Mouse (Mus musculus): ENCODE results near the gene Heg1. TPM values are rescaled to one million over a fixed set of nuclear protein-coding genes. Genes with fewer than 3 reads are reported as not detected.

The Heg1 gene
- polyA plus RNA-seq, 1 experiment, result 34.7 TPM

DNA sequence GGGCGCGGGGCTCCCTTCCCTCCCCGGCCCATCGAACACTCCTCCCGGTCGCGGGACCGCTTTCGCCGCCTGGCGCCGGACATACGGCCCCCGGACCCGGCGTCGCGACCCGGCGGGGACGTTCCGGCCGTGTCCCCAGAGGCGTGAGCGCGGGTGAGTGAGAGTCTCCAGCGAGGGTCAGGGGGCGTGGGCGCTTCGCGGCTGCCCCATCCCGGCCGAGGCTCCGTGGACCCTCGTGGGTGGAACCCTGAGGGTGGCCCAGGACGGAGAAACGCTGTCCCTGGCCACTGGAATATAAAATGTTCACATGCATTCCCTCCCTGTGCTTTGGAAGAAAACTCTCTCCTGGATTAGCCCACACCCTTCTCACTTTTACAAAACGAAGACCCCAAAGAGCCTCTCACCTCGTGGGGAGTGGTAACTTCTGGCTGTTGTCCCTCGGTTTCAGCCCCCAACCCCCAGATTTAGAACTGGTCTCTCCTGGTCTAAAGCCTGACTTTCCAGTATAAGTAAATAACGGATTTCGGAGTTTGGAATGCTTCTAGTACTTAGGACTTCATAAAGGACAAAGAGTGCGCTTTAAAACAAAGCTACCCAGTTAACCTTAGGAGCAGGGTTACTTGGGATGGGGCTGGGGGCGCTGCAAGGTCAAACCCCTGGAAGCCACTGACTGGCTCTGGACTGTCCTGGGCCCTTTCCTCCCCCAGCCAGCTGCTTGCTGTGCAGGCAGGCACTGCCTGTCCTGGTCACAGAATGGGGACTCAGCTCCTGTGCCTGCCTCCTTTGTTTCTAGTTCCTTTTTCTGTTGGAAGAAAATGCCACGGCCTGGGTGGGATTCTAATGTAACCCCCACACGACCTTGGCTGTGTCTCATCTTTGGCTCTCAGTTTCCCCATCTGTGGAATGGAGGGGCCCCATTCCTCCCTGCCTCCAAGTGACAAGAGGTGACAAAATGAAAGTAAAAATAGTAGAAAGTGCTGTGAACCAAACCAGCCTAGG lies 832 bp downstream of the Heg1 start:
- peaks cover 49% of the 10 kb centered on the region for H3K4me1 ChIP-seq (ENCODE audit: control insufficient read depth, insufficient read depth, insufficient read length, low read length)
- peak overlapping the region; percentile 100 for H3K4me3 ChIP-seq (ENCODE audit: insufficient read depth, low read depth, low read length)
- H3K27ac ChIP-seq (replicated peaks; ENCODE audit: low read depth, low read length), result peak overlapping the region; percentile 97

DNA sequence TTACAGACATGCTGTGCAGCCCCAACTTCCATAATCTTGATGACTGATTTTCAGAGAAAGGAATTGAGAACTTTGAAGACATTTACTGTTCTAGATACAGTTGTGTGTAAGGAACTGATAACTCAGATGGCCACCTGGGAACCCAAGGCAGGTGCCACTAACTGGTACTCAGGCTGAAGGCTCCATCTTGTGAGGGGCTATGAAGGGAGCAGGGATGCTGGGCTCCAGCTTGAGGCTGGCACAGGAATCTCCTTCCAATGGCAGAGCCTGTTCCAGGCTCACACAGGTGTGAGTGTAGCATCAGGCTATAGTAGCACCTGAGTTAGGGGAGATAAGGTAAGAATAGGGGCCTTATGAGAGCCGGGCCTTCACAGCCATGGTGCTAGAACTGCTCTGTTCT lies 1.9 kb downstream of the Heg1 start:
- Histone ChIP-seq H3K4me1 (ENCODE audit: control insufficient read depth, insufficient read depth, insufficient read length, low read length) (peaks cover 50% of the 10 kb centered on the region), H3K4me3 (ENCODE audit: insufficient read depth, low read depth, low read length) (peak overlapping the region; percentile 100), H3K27ac (replicated peaks; ENCODE audit: low read depth, low read length) (peak overlapping the region; percentile 97)

DNA sequence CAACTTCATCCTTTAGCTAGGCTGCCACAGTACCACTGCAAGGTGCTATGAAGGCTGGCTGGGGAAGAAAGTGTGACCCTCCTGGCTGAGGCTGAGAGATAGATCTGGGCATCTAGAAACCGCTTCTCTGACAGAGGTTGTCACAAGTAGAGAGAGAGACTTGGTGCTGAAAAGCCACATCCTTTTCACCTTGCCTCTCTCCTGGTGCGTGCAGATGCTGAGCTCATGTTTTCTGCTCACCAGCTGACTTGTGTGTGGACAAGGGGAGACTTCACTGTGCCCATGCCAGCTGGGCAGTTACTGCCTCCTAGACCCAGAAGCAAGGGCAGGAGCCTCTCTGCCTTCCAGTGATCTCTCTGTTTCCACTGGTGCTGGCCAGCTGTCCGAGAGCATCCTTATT lies 3.6 kb downstream of the Heg1 start:
- peaks cover 59% of the 10 kb centered on the region for H3K4me1 ChIP-seq (ENCODE audit: control insufficient read depth, insufficient read depth, insufficient read length, low read length)
- H3K27ac ChIP-seq (replicated peaks; ENCODE audit: low read depth, low read length), result peak overlapping the region; percentile 97
- peak overlapping the region; percentile 100 for H3K4me3 ChIP-seq (ENCODE audit: insufficient read depth, low read depth, low read length)

DNA sequence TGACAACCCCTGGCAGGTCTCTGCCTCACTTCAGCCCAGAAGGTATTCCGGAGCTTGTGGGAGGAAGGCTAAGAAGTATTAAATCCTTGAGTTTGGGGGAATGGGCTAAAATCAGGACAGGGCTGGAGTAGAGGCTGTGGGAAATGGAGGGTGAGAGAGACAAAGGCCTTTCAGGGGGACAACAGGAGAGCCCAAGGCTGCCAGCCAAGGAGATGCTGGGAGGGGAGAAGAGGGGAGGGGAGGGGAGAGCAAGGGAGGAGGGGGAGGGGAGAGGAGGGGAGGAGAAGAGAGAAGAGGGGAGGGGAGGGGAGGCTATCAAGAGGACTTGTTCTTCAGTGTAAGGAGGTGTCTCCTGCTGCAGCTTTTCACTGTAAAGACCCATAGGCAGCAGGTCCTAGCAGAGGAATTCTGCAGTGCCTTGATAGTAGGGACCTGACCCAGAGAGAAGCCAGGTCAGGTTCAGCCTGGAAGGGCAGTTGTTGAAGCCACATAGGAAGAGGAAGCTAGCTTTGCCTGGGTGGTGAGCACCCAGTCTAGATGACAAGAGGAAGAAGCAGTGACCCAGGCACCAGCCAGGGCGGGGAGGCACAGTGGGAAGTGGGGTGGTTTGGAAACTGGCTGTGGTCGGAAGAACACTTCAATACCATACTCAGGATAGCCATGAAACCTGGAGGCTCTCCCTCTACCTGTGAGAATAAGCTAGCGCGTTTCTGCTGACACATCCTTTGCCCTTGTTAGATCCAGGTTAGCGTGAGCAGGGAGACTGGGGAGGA lies 7.0 kb downstream of the Heg1 start:
- H3K4me3 ChIP-seq (ENCODE audit: insufficient read depth, low read depth, low read length), result peak overlapping the region; percentile 15; the same call in 1 of the 2 replicates
- peak overlapping the region; percentile 21 for H3K27ac ChIP-seq (replicated peaks; ENCODE audit: low read depth, low read length)

DNA sequence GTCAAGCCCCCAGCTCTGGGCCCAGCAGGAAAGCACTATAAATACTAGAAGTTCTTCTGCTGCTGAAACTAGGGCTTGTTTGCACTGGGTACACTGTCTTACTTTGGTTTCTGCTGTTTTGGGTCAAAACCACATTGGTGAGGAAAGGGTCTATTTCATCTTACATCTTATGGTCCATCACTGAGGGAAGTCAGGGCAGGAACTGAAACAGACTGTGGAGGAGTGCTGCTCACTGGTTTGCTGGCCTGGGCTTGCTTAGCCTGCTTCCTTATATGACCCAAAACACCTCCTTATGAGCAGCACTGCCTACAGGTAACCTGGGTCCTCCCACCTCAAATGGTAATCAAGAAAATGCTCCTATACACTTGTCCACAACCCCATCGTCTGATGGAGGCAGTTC lies 9.4 kb downstream of the Heg1 start:
- H3K27ac ChIP-seq (replicated peaks; ENCODE audit: low read depth, low read length), result peak overlapping the region; percentile 28; the same call in 1 of the 2 replicates
- no peak overlapping the region for H3K4me3 ChIP-seq (ENCODE audit: insufficient read depth, low read depth, low read length)
- peaks cover 72% of the 10 kb centered on the region for H3K4me1 ChIP-seq (ENCODE audit: control insufficient read depth, insufficient read depth, insufficient read length, low read length)

More for the DNA sequence above, 7.0 kb downstream of the Heg1 start:
- peaks cover 73% of the 10 kb centered on the region for H3K4me1 ChIP-seq (ENCODE audit: control insufficient read depth, insufficient read depth, insufficient read length, low read length)

DNA sequence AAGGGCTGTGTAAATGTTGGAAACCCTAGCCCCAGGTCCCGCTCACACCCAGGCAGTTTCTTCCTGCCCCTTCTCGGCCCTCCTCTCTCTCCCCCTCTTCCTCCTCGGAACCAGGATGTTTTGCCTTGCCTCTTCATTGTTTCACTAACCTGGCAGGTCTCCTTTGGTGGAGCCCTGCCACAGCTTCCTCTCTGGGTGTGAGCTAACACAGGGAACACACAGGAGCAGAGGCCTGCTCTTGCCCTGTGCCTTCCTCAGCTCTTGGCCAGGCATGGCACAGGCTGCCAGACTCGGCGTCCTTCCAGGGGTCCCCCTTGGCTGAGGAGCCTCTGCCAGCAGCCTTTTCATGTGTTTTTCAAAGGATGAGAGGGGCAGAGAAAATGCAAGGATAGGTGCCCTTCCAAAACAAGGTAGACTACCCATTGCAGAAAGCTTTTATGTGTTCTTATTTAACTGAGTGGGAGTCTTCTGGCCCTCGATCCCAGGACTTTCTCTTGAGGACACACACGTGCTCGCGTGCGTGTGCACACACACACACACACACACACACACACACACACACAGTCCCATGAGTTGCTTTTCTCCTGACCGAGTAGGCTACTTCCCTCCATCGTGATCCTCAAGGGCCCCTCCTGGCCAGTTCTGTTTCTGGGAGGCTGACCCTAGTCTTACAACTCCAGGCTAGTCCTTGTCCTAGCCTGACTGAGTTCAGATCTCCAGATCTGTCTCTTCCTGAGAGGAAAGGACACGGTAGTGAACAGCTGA lies 12.8 kb downstream of the Heg1 start:
- H3K4me3 ChIP-seq (ENCODE audit: insufficient read depth, low read depth, low read length), result 0 out of 2 replicates have a peak overlapping the region, but pooled peaks have one; percentile 10
- H3K4me1 ChIP-seq (ENCODE audit: control insufficient read depth, insufficient read depth, insufficient read length, low read length), result peaks cover 70% of the 10 kb centered on the region
- H3K27ac ChIP-seq (replicated peaks; ENCODE audit: low read depth, low read length), result peak overlapping the region; percentile 94

DNA sequence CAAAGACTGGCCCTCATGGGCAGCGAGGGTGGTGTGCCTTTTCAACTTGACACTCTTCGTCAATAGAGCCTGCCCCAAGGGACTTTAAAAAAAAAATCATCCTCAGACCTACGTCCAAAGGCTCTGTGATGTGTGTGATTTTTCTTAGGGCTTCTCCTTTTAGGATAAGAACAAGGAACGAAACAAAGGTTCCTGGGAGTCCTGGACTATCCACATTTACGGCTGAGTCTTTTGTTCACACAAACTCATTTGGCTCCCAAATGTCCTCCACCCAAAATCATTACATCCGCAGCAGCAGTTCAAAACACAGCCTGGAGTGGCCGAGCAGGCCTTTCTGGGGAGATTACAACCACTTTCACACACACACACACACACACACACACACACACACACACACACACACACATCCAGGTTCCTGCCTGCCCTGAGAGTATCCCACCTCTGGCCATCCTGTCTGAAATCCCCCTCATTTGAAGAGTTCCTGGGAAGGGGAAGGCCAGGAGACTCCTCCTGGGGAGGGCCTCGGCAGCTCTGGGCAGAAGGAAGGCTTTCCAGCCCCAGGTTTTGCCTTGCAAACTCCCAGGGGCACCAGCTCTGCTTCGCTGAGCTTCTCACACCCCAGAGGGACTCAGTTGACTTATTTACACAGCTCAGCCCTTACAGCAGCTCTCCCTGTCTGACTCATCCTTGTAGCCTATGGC lies 13.6 kb downstream of the Heg1 start:
- H3K27ac ChIP-seq (replicated peaks; ENCODE audit: low read depth, low read length), result peak overlapping the region; percentile 94
- peaks cover 64% of the 10 kb centered on the region for H3K4me1 ChIP-seq (ENCODE audit: control insufficient read depth, insufficient read depth, insufficient read length, low read length)
- H3K4me3 ChIP-seq (ENCODE audit: insufficient read depth, low read depth, low read length), result peak overlapping the region; percentile 4; the same call in 1 of the 2 replicates

DNA sequence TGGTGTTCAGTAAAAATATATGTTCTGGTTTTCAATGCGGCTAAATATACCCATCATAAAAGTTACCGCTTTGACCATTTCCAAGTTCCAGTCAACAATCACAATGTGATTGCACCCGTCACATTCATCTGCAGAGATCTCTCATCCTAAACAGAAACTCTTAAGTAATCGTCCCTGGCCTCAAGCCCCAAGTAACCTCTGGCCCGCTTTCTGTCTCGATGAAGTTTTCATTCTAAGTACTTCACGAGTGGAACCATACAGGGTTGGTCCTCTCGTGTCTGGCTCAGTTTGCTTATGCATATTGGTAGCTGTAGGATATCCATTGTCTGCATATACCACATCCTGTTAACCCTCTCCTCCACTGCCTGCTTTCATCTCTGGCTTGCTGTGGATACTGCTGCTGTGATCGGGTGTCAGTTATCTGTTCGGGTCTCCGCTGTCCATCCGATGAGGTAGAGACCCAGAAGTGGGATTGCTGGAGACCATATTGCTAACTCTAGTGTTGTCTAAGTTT lies 14.2 kb downstream of the Heg1 start:
- peak overlapping the region; percentile 94 for H3K27ac ChIP-seq (replicated peaks; ENCODE audit: low read depth, low read length)
- peaks cover 58% of the 10 kb centered on the region for H3K4me1 ChIP-seq (ENCODE audit: control insufficient read depth, insufficient read depth, insufficient read length, low read length)

DNA sequence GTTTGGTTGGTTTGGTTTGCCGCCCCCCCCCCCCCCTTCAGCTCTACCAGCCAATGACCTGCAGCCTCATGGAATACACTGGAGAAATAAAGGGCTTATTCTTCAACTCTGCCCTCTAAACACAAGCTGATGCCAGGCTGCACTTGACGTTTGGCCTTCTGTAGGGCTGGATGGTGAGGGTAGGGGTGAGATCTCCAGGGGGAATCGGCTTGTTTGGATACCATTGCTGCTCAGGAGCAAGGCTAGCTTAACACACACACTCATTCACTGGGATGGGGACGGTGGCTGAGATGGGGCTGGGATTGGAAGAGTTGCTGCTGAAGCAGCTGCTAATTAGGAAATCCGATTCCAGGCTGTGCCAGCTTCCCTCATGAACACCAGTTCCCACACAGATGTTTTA lies 16.4 kb downstream of the Heg1 start:
- H3K4me1 ChIP-seq (ENCODE audit: control insufficient read depth, insufficient read depth, insufficient read length, low read length), result peaks cover 62% of the 10 kb centered on the region
- H3K27ac ChIP-seq (replicated peaks; ENCODE audit: low read depth, low read length), result no peak overlapping the region; the same call in 1 of the 2 replicates
- H3K4me3 ChIP-seq (ENCODE audit: insufficient read depth, low read depth, low read length), result no peak overlapping the region

More for the DNA sequence above, 14.2 kb downstream of the Heg1 start:
- H3K4me3 ChIP-seq (ENCODE audit: insufficient read depth, low read depth, low read length), result 0 out of 2 replicates have a peak overlapping the region, but pooled peaks have one; percentile 6

DNA sequence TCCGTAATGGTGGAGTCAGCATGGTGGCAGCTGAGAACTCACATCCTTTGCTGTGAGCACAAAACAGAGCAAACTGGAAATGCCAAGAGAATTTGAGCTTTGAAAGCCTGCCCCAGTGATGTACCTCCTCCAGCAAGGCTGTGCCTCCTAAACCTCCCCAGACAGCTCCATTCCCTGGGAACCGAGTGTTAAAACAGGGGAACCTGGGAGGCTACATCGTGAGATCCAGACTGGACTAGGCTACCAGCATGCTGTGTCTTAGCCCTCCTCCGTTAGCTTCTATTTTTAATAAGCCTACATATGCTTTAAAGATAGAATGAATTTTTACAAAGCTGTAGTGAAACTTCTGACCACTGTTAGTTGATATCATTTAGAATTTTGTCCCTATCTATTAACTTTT lies 17.7 kb downstream of the Heg1 start:
- H3K4me3 ChIP-seq (ENCODE audit: insufficient read depth, low read depth, low read length), result no peak overlapping the region
- peaks cover 51% of the 10 kb centered on the region for H3K4me1 ChIP-seq (ENCODE audit: control insufficient read depth, insufficient read depth, insufficient read length, low read length)
- no peak overlapping the region for H3K27ac ChIP-seq (replicated peaks; ENCODE audit: low read depth, low read length)

DNA sequence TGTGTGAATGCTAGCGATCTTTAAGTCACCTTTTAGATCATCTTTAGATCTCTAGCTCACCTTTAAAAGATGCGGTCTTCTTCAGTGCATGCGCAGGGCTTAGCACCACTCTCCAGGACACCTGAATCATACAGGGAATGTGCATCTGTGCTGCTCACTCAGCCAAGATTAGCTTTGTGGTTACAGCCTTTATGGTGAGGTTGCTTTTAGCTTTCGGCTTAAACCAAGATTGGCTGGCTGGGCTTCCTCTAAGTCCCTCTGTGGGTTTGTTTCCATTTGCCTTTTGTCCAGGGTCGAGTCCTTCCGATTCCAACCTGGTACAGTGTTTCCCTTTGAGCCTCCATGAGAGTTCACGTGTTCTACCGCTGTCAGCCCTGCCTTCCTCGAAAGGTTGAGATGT lies 20.1 kb downstream of the Heg1 start:
- Histone ChIP-seq H3K4me1 (ENCODE audit: control insufficient read depth, insufficient read depth, insufficient read length, low read length) (peaks cover 49% of the 10 kb centered on the region), H3K27ac (replicated peaks; ENCODE audit: low read depth, low read length) (peak overlapping the region; percentile 67), H3K4me3 (ENCODE audit: insufficient read depth, low read depth, low read length) (no peak overlapping the region)

DNA sequence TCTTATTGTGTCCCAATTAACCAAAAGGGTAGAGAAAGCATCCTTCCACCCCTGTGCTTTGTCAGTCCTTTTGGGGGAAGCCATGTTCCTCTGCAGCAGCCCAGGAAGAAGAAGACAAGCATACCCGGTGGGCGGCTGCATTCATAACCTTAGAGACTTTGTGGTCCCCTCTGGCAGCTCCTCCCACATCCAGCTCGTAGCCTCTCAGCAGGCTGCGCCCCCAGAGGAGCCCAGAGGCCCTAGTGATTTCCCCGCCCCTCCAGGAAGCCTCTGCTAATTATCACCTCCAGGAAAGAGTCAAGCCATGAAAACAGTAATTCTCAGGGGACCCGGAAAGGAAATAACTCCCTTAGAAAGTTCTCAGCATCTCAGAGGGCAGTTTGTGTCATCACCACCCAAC lies 21.1 kb downstream of the Heg1 start:
- Histone ChIP-seq H3K27ac (replicated peaks; ENCODE audit: low read depth, low read length) (peak overlapping the region; percentile 67), H3K4me3 (ENCODE audit: insufficient read depth, low read depth, low read length) (no peak overlapping the region), H3K4me1 (ENCODE audit: control insufficient read depth, insufficient read depth, insufficient read length, low read length) (peaks cover 44% of the 10 kb centered on the region)

DNA sequence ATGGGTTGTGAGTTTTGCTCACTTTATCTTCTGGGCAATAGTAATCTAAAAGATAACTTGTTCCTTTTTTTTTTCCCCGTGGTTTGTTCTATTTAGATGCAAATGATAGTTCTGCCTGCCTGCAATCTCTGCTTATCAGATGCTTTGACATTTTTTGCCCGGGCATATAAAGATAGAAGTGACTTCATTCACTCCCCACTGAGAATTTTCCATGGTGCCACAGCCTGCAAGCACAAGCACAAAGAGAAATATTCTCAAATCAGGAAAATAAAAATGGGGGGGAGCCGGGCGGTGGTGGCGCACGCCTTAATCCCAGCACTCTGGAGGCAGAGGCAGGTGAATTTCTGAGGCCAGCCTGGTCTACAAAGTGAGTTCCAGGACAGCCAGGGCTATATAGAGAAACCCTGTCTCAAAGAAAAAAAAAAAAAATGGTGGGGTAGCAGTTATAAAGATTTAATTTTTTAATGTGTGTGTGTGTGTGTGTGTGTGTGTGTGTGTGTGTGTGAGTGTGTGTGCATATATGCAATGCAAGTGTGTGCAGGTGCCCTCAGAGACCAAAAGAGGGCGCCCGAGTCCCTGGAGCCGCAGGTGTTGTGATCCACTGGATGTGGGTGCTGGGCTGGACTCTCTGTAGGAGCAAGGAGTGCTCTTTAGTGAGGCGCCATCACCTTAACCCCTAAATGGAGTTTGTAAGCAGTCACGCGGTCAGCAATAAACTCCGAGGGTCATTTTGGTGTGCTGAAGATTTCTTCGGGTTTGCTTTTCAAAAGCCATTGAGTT lies 22.1 kb downstream of the Heg1 start:
- H3K4me3 ChIP-seq (ENCODE audit: insufficient read depth, low read depth, low read length), result no peak overlapping the region
- H3K27ac ChIP-seq (replicated peaks; ENCODE audit: low read depth, low read length), result no peak overlapping the region
- H3K4me1 ChIP-seq (ENCODE audit: control insufficient read depth, insufficient read depth, insufficient read length, low read length), result peaks cover 36% of the 10 kb centered on the region

Measured in brown adipose tissue, adult 24 weeks (tissue).